Mouse (Mus musculus) hindbrain, postnatal 0 days (tissue): ENCODE measurements around the gene Lipt1. TPM values are rescaled to one million over a fixed set of nuclear protein-coding genes. Genes with fewer than 3 reads are reported as not detected.

Experiments
- ATAC-seq: fragments of 200-750 bp; cut with Nextera tagmentation; 2 replicates; pipeline ENCODE4 v1.8.0; 2017; ENCODE audit warnings: mild to moderate bottlenecking, moderate TSS enrichment, moderate library complexity
- DNase-seq: peaks from one replicate; pipeline ENCODE4 v3.0.0-alpha.2; 2015; ENCODE audit warnings: low spot score
- H3K27ac ChIP-seq: fragments of 300-500 bp; sonication (generic); 2 replicates; pipeline ENCODE4 v1.5.1; 2014; ENCODE audit warnings: mild to moderate bottlenecking
- H3K27me3 ChIP-seq: fragments of 300-500 bp; sonication (generic); 2 replicates; pipeline ENCODE4 v1.6.1; 2014; ENCODE audit warnings: low read length, mixed read lengths; ENCODE audit not compliant: insufficient read depth
- H3K36me3 ChIP-seq: fragments of 300-500 bp; sonication (generic); 2 replicates; pipeline ENCODE4 v1.6.1; 2014; ENCODE audit warnings: low read length, mixed read lengths; ENCODE audit not compliant: insufficient read depth
- H3K4me1 ChIP-seq: fragments of 300-500 bp; sonication (generic); 2 replicates; pipeline ENCODE4 v1.6.1; 2014; ENCODE audit warnings: antibody characterized with exemption, low read length, mixed read lengths; ENCODE audit not compliant: insufficient read depth
- H3K4me2 ChIP-seq: fragments of 300-500 bp; sonication (generic); 2 replicates; pipeline ENCODE4 v1.6.1; 2014; ENCODE audit warnings: low read depth, mild to moderate bottlenecking, low read length, moderate library complexity, mixed read lengths
- H3K4me3 ChIP-seq: fragments of 300-500 bp; sonication (generic); 2 replicates; pipeline ENCODE4 v1.5.1; 2014; ENCODE audit warnings: low read length
- H3K9ac ChIP-seq: fragments of 300-500 bp; sonication (generic); replicated peaks from 2 replicates; pipeline ENCODE4 v1.6.1; 2014; ENCODE audit warnings: mild to moderate bottlenecking, low read length, moderate library complexity, mixed read lengths
- H3K9me3 ChIP-seq: fragments of 300-500 bp; sonication (generic); 2 replicates; pipeline ENCODE4 v1.6.1; 2016; ENCODE audit warnings: low read length, mixed read lengths
- CTCF ChIP-seq: IDR thresholded peaks from 2 replicates; pipeline ENCODE4 v1.5.1; 2016; ENCODE audit warnings: antibody characterized with exemption, control low read depth, low read depth
- WGBS: fragments of 180-500 bp; shearing (Covaris S2); extraction: QIAGEN DNeasy Blood & Tissue Kit; methylation state at CpG from one replicate; pipeline ENCODE4 v1.1.7; 2014; 5-methylcytosine and 5-hydroxymethylcytosine counted together
- polyA plus RNA-seq: library from polyadenylated mRNA; unstranded; fragments of >200 nt; fragmentation: Nextera tagmentation; extraction: Ambion mirVana; gene quantifications from 2 replicates; pipeline ENCODE4 v1.2.1, GENCODE M21; 2015
- total RNA-seq: library from RNA; depleted of rRNA; stranded (reverse); fragments of >200 nt; gene quantifications from 2 replicates; pipeline ENCODE4 v1.2.3, GENCODE M21; 2014

Gene Lipt1
- total and polyA plus RNA-seq, 2 experiments from 2014 or later = 6.4 to 14.2 TPM

- no peak for DNase-seq
- Histone ChIP-seq H3K9ac (peak within 1 kb of the TSS; percentile 75), H3K36me3 (no peaks in the 10 kb centered on the region), H3K4me2 (peak within 1 kb of the TSS; percentile 79), H3K27me3 (no peaks in the 10 kb centered on the region), H3K9me3 (no peaks in the 10 kb centered on the region), H3K4me1 (peaks cover 4% of the 10 kb centered on the region; the same call in 1 of the 2 replicates), H3K27ac (peak within 1 kb of the TSS; percentile 90), H3K4me3 (peak within 1 kb of the TSS; percentile 71)
- TF ChIP-seq CTCF = no peak
- no peak for ATAC-seq
- 80% methylated on average over 6 of the region's 6 CpGs for WGBS
Observed at GRCm38 (mm10) chr1:37866286-37866685, 5.3 kb upstream of the Lipt1 start, which contains the start of gene Tsga10. TSS of gene Tsga10 (minus strand) at chr1:37866429.

GRCm38 (mm10) chr1:37867056-37867455 lies 4.5 kb upstream of the Lipt1 start:
- 75% methylated on average over 1 of the region's 1 CpGs for WGBS
- ATAC-seq = no peak
- peaks cover 4% of the 10 kb centered on the region; the same call in 1 of the 2 replicates for H3K4me1 ChIP-seq

GRCm38 (mm10) chr1:37867684-37868322 lies 3.7 kb upstream of the Lipt1 start:
- H3K9me3 ChIP-seq = no peaks in the 10 kb centered on the region
- H3K36me3 ChIP-seq = no peaks in the 10 kb centered on the region
- WGBS = 70% methylated on average over 10 of the region's 10 CpGs
- no peak overlapping the region for H3K4me2 ChIP-seq
- peaks cover 8% of the 10 kb centered on the region; the same call in 1 of the 2 replicates for H3K4me1 ChIP-seq
- ATAC-seq (no peak), DNase-seq (no peak)
- H3K27me3 ChIP-seq = no peaks in the 10 kb centered on the region
- no peak overlapping the region for H3K27ac ChIP-seq
- H3K4me3 ChIP-seq = no peak overlapping the region
- H3K9ac ChIP-seq = no peak overlapping the region
- no peak for TF ChIP-seq CTCF

More at GRCm38 (mm10) chr1:37867056-37867455, 4.5 kb upstream of the Lipt1 start:
- no peaks in the 10 kb centered on the region for H3K36me3 ChIP-seq
- H3K9me3 ChIP-seq = no peaks in the 10 kb centered on the region
- H3K27me3 ChIP-seq = no peaks in the 10 kb centered on the region
- H3K4me2 ChIP-seq = no peak overlapping the region
- TF ChIP-seq CTCF = peak; percentile 71
- no peak overlapping the region for H3K9ac ChIP-seq
- H3K4me3 ChIP-seq = no peak overlapping the region
- DNase-seq = peak; percentile 15
- no peak overlapping the region for H3K27ac ChIP-seq

- ATAC-seq = no peak
Observed at GRCm38 (mm10) chr1:37868640-37869039, 2.9 kb upstream of the Lipt1 start.

GRCm38 (mm10) chr1:37869362-37869761 lies 2.2 kb upstream of the Lipt1 start:
- Histone ChIP-seq H3K9me3 (no peaks in the 10 kb centered on the region), H3K4me1 (peaks cover 10% of the 10 kb centered on the region; the same call in 1 of the 2 replicates), H3K27ac (no peak overlapping the region), H3K9ac (no peak overlapping the region), H3K27me3 (no peaks in the 10 kb centered on the region), H3K36me3 (no peaks in the 10 kb centered on the region), H3K4me2 (no peak overlapping the region), H3K4me3 (no peak overlapping the region)
- 59% methylated on average over 2 of the region's 2 CpGs for WGBS
- no peak for TF ChIP-seq CTCF
- DNase-seq = no peak
- ATAC-seq = no peak

More at GRCm38 (mm10) chr1:37868640-37869039, 2.9 kb upstream of the Lipt1 start:
- H3K27ac ChIP-seq = no peak overlapping the region
- H3K9me3 ChIP-seq = no peaks in the 10 kb centered on the region
- DNase-seq = no peak
- peaks cover 10% of the 10 kb centered on the region; the same call in 1 of the 2 replicates for H3K4me1 ChIP-seq
- 65% methylated on average over 10 of the region's 10 CpGs for WGBS
- H3K36me3 ChIP-seq = no peaks in the 10 kb centered on the region
- no peak overlapping the region for H3K4me3 ChIP-seq
- H3K4me2 ChIP-seq = no peak overlapping the region
- no peak for TF ChIP-seq CTCF
- H3K9ac ChIP-seq = no peak overlapping the region
- H3K27me3 ChIP-seq = no peaks in the 10 kb centered on the region

GRCm38 (mm10) chr1:37872131-37873067 lies 861 bp downstream of the Lipt1 start:
- Histone ChIP-seq H3K4me2 (peak overlapping the region; percentile 84), H3K27me3 (no peaks in the 10 kb centered on the region), H3K27ac (peak overlapping the region; percentile 68), H3K36me3 (peaks cover 14% of the 10 kb centered on the region; the same call in 1 of the 2 replicates), H3K9ac (peak overlapping the region; percentile 50), H3K4me1 (peaks cover 10% of the 10 kb centered on the region; the same call in 1 of the 2 replicates), H3K4me3 (peak overlapping the region; percentile 50), H3K9me3 (no peaks in the 10 kb centered on the region)
- no peak for TF ChIP-seq CTCF
- ATAC-seq (peak; percentile 94), DNase-seq (peak; percentile 87)
- WGBS = 7% methylated on average over 33 of the region's 33 CpGs
